ENCODE assay signal across 11 mouse cellular contexts in the genomic region with DNA sequence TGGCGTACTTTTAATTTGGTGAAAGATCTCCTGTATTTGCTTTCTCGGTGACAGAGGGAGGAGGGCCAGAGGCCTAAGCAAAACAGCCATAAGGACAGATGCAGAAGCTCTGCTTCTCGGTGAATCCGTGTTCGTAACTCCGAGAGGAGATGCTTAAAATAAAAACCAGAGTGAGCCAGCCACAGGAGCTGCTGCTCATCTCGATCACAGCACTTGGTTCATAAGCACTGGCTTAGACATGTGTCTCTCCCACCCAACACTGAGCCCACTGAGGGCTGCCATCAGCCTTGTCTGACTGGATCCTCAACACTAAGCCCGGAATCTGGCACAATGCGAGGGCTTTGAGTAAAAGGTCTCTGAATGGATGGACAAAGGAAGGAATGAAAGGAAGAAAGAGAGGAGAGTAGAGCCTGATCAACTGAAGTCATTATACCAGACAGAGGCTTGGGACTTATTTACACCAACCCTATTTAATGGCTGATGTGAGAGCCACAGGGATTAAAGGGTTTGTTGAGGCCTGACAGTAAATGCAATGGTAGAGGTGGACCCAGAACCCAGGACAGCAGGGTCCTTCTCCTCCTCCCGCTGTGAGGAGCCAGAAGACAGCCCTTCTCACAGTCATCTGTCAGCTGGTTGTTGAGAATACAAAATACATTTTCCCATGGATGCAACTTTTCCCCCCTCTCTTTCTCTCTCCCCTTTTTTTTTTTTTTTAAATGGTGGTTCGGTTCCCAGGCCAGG.
A peak's percentile ranks its signal among the peaks of the same experiment; 100 is the strongest.
DNase-seq lines count a peak whose midpoint lies in the region; ATAC-seq and TF ChIP-seq lines count a peak whose summit lies in the region.
"Had no signal": no experiment of that assay in that cellular context is flagged by ENCODE, and none has a peak within 500 bp of the region (broad histone marks: within the 10 kb centered on the region; RNA-seq: fewer than 3 reads in every experiment).

No protein-coding gene starts in this region.

- H3K4me2 ChIP-seq in kidney, embryonic 15.5 days = no peak overlapping the region
- H3K4me2 ChIP-seq in forebrain, embryonic 12.5 days = peak overlapping the region; percentile 25; the same call in 1 of the 2 replicates
- peak overlapping the region; percentile 28 for H3K4me2 ChIP-seq in limb, embryonic 13.5 days (replicated peaks)

- H3K4me3 ChIP-seq in kidney, embryonic 15.5 days (replicated peaks) = no peak overlapping the region
- H3K4me3 ChIP-seq in forebrain, embryonic 12.5 days (replicated peaks) = no peak overlapping the region
- no peak overlapping the region for H3K4me3 ChIP-seq in limb, embryonic 13.5 days

- TF ChIP-seq CTCF in brain, embryonic 14.5 days (IDR thresholded peaks at IDR 0.05; ENCODE audit: borderline replicate concordance, extremely low read depth, insufficient read depth, insufficient read length) = no peak

- H3K9ac ChIP-seq in kidney, embryonic 15.5 days = no peak overlapping the region
- peak overlapping the region; percentile 17; the same call in 1 of the 2 replicates for H3K9ac ChIP-seq in forebrain, embryonic 12.5 days
- no peak overlapping the region for H3K9ac ChIP-seq in limb, embryonic 13.5 days

- no peak for ATAC-seq in kidney, embryonic 15.5 days (replicated peaks; ENCODE audit: low FRiP score)
- ATAC-seq in forebrain, embryonic 12.5 days (ENCODE audit: low FRiP score) = peak; percentile 41
- ATAC-seq in limb, embryonic 13.5 days (ENCODE audit: low FRiP score, low read depth) = no peak; the same call in 1 of the 2 replicates

- peaks cover 14% of the 10 kb centered on the region; the same call in 1 of the 2 replicates for H3K4me1 ChIP-seq in kidney, embryonic 15.5 days
- peaks cover 20% of the 10 kb centered on the region for H3K4me1 ChIP-seq in forebrain, embryonic 12.5 days
- H3K4me1 ChIP-seq in limb, embryonic 13.5 days = peaks cover 35% of the 10 kb centered on the region

- H3K27ac ChIP-seq in kidney, embryonic 15.5 days = 0 out of 2 replicates have a peak overlapping the region, but pooled peaks have one; percentile 55
- H3K27ac ChIP-seq in forebrain, embryonic 12.5 days = peak overlapping the region; percentile 92
- peak overlapping the region; percentile 87 for H3K27ac ChIP-seq in limb, embryonic 13.5 days

- no peak for DNase-seq in kidney, postnatal 10 days
- peak; percentile 59 for DNase-seq in brain, embryonic 14.5 days (ENCODE audit: low read depth)
- no peak for DNase-seq in layer of hippocampus, adult 9-11 months
- no peak for DNase-seq in adrenal gland, adult 8-10 months
- DNase-seq in cerebellum, adult 9-11 months = no peak
- DNase-seq: cerebellum, adult 11-12 months; heart, postnatal 36 days; layer of hippocampus, postnatal 36 days had no signal

- H3K27me3 ChIP-seq in kidney, embryonic 15.5 days = no peaks in the 10 kb centered on the region
- no peaks in the 10 kb centered on the region for H3K27me3 ChIP-seq in forebrain, embryonic 12.5 days
- H3K27me3 ChIP-seq in limb, embryonic 13.5 days = no peaks in the 10 kb centered on the region

- WGBS in kidney, embryonic 15.5 days = 71% methylated on average over 11 of the region's 11 CpGs
- WGBS in forebrain, embryonic 12.5 days = 15% methylated on average over 11 of the region's 11 CpGs
- WGBS in limb, embryonic 13.5 days = 52% methylated on average over 11 of the region's 11 CpGs

- no peaks in the 10 kb centered on the region for H3K36me3 ChIP-seq in kidney, embryonic 15.5 days
- H3K36me3 ChIP-seq in forebrain, embryonic 12.5 days (replicated peaks) = no peaks in the 10 kb centered on the region
- H3K36me3 ChIP-seq in limb, embryonic 13.5 days = no peaks in the 10 kb centered on the region

- no peaks in the 10 kb centered on the region; the same call in 1 of the 2 replicates for H3K9me3 ChIP-seq in kidney, embryonic 15.5 days (replicated peaks)
- no peaks in the 10 kb centered on the region for H3K9me3 ChIP-seq in forebrain, embryonic 12.5 days
- no peaks in the 10 kb centered on the region for H3K9me3 ChIP-seq in limb, embryonic 13.5 days

- no peak for TF ChIP-seq POLR2A in brain, embryonic 14.5 days (IDR thresholded peaks at IDR 0.05; ENCODE audit: borderline replicate concordance, extremely low read depth, insufficient read depth, insufficient read length, poor library complexity, severe bottlenecking)
